Mouse (Mus musculus): ENCODE measurements around the gene Dido1.

DNA sequence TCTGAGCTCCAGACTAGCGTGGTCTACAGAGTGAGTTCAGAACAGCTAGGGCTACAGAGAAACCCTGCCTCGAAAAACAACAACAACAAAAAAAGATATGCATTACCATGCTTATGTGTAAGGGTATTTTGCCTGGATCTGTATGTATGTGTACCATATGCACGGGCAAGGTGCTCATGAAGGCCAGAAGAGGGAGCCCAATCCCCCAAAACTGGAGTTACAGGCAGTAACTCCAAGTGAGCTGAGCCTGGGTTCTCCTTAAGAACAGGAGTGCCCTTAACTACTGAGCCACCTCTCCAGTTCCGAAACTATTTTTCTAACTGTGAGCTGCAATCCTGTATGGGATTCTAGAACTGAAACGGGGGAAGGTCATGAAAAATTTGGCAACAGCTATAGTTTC, 3.8 kb downstream of the Dido1 start:
- TF ChIP-seq CTCF (IDR thresholded peaks at IDR 0.05; ENCODE audit: low read depth): no peak
- no peak for TF ChIP-seq EP300 (IDR thresholded peaks at IDR 0.05; ENCODE audit: low read depth)

Data from heart, postnatal 0 days (tissue).